10 mouse cellular contexts compared by ENCODE assay signal in genomic region chr9:56159456-56159855, GRCm38 (mm10). TPM values are rescaled to one million over a fixed set of nuclear protein-coding genes. Genes with fewer than 3 reads are reported as not detected.
A peak's percentile ranks its signal among the peaks of the same experiment; 100 is the strongest.
DNase-seq lines count a peak whose midpoint lies in the region; ATAC-seq and TF ChIP-seq lines count a peak whose summit lies in the region.
"Had no signal": no experiment of that assay in that cellular context is flagged by ENCODE, and none has a peak within 500 bp of the region (broad histone marks: within the 10 kb centered on the region; RNA-seq: fewer than 3 reads in every experiment).

No protein-coding gene starts in this region.

- no peaks in the 10 kb centered on the region for H3K36me3 ChIP-seq in kidney, embryonic 16.5 days (ENCODE audit: insufficient read depth, low read length)
- H3K36me3 ChIP-seq in embryonic facial prominence, embryonic 15.5 days, result no peaks in the 10 kb centered on the region
- H3K36me3 ChIP-seq in intestine, postnatal 0 days (ENCODE audit: control insufficient read depth, insufficient read depth), result no peaks in the 10 kb centered on the region
- H3K36me3 ChIP-seq in neural tube, embryonic 13.5 days, result no peaks in the 10 kb centered on the region

- peaks cover 30% of the 10 kb centered on the region for H3K4me1 ChIP-seq in kidney, embryonic 16.5 days (ENCODE audit: insufficient read depth, low read length)
- peaks cover 23% of the 10 kb centered on the region for H3K4me1 ChIP-seq in embryonic facial prominence, embryonic 15.5 days
- H3K4me1 ChIP-seq in intestine, postnatal 0 days (replicated peaks; ENCODE audit: control insufficient read depth, insufficient read depth, low read length), result 0 out of 2 replicates have a peak, but pooled peaks cover 10% of the 10 kb centered on the region
- peaks cover 49% of the 10 kb centered on the region for H3K4me1 ChIP-seq in neural tube, embryonic 13.5 days (replicated peaks)

- no peaks in the 10 kb centered on the region for H3K9me3 ChIP-seq in kidney, embryonic 16.5 days (ENCODE audit: low read length)
- no peaks in the 10 kb centered on the region for H3K9me3 ChIP-seq in embryonic facial prominence, embryonic 15.5 days (replicated peaks)
- no peaks in the 10 kb centered on the region for H3K9me3 ChIP-seq in intestine, postnatal 0 days (ENCODE audit: control insufficient read depth)
- H3K9me3 ChIP-seq in neural tube, embryonic 13.5 days, result no peaks in the 10 kb centered on the region

- TF ChIP-seq CTCF in intestine, postnatal 0 days (IDR thresholded peaks at IDR 0.05; ENCODE audit: low read depth), result no peak

- no peak overlapping the region for H3K27ac ChIP-seq in kidney, embryonic 16.5 days (ENCODE audit: low read length)
- no peak overlapping the region for H3K27ac ChIP-seq in embryonic facial prominence, embryonic 15.5 days (replicated peaks)
- no peak overlapping the region for H3K27ac ChIP-seq in intestine, postnatal 0 days (ENCODE audit: low read depth, low read length)
- no peak overlapping the region; the same call in 1 of the 2 replicates for H3K27ac ChIP-seq in neural tube, embryonic 13.5 days (replicated peaks)

- H3K4me3 ChIP-seq in kidney, embryonic 16.5 days (ENCODE audit: low read length), result peak overlapping the region; percentile 91
- peak overlapping the region; percentile 99 for H3K4me3 ChIP-seq in embryonic facial prominence, embryonic 15.5 days (replicated peaks)
- peak overlapping the region; percentile 95 for H3K4me3 ChIP-seq in intestine, postnatal 0 days (ENCODE audit: low read depth, low read length)
- peak overlapping the region; percentile 98 for H3K4me3 ChIP-seq in neural tube, embryonic 13.5 days

- DNase-seq in kidney, postnatal 4 days, result no peak
- no peak for DNase-seq in ovary, adult 18-20 months (ENCODE audit: low spot score)
- no peak for DNase-seq in adrenal gland, adult 18-20 months (ENCODE audit: low spot score in 2 of 2)
- DNase-seq: cerebellum, adult 9-10 months; kidney, postnatal 10 days had no signal

- H3K9ac ChIP-seq in kidney, embryonic 16.5 days (replicated peaks; ENCODE audit: low read length), result peak overlapping the region; percentile 97; the same call in 1 of the 2 replicates
- H3K9ac ChIP-seq in embryonic facial prominence, embryonic 15.5 days, result no peak overlapping the region
- no peak overlapping the region for H3K9ac ChIP-seq in intestine, postnatal 0 days (ENCODE audit: low read depth, low read length)
- peak overlapping the region; percentile 98 for H3K9ac ChIP-seq in neural tube, embryonic 13.5 days

- 9% methylated on average over 2 of the region's 2 CpGs for WGBS in kidney, embryonic 16.5 days
- WGBS in embryonic facial prominence, embryonic 15.5 days, result 0% methylated on average over 2 of the region's 2 CpGs
- 12% methylated on average over 2 of the region's 2 CpGs for WGBS in intestine, postnatal 0 days
- WGBS in neural tube, embryonic 13.5 days, result 3% methylated on average over 2 of the region's 2 CpGs

- H3K27me3 ChIP-seq in kidney, embryonic 16.5 days (ENCODE audit: insufficient read depth, low read length), result no peaks in the 10 kb centered on the region
- no peaks in the 10 kb centered on the region for H3K27me3 ChIP-seq in embryonic facial prominence, embryonic 15.5 days
- no peaks in the 10 kb centered on the region for H3K27me3 ChIP-seq in intestine, postnatal 0 days (replicated peaks; ENCODE audit: control insufficient read depth, insufficient read depth, low read length)
- no peaks in the 10 kb centered on the region for H3K27me3 ChIP-seq in neural tube, embryonic 13.5 days

- H3K4me2 ChIP-seq in kidney, embryonic 16.5 days (replicated peaks; ENCODE audit: low read depth, low read length), result peak overlapping the region; percentile 73
- peak overlapping the region; percentile 58 for H3K4me2 ChIP-seq in embryonic facial prominence, embryonic 15.5 days (replicated peaks)
- peak overlapping the region; percentile 82 for H3K4me2 ChIP-seq in intestine, postnatal 0 days (replicated peaks; ENCODE audit: low read depth)
- H3K4me2 ChIP-seq in neural tube, embryonic 13.5 days, result peak overlapping the region; percentile 78

- no peak for ATAC-seq in kidney, embryonic 16.5 days (ENCODE audit: low FRiP score, low TSS enrichment)
- ATAC-seq in embryonic facial prominence, embryonic 15.5 days (ENCODE audit: insufficient number of reproducible peaks, low FRiP score, low TSS enrichment, low read depth), result no peak
- no peak for ATAC-seq in intestine, postnatal 0 days
- ATAC-seq in neural tube, embryonic 13.5 days (ENCODE audit: low read depth), result no peak
- ATAC-seq in granulocyte monocyte progenitor cell, adult 5-6 weeks (replicated peaks; ENCODE audit: poor library complexity, severe bottlenecking), result no peak

RNA-seq across cellular contexts. Expression of gene Tspan3, which starts 5.8 kb away (rescaled TPM):
- polyA plus RNA-seq in kidney, embryonic 16.5 days (2015; fragmentation: Nextera tagmentation; extraction: Ambion mirVana), result 537 and 577 TPM in 2 replicates
- 495 and 497 TPM in 2 replicates for polyA plus RNA-seq in embryonic facial prominence, embryonic 15.5 days (2015; fragmentation: Nextera tagmentation; extraction: Ambion mirVana)
- 213 and 230 TPM in 2 replicates for polyA plus RNA-seq in intestine, postnatal 0 days (2015; fragmentation: Nextera tagmentation; extraction: Ambion mirVana)
- 602 and 606 TPM in 2 replicates for polyA plus RNA-seq in neural tube, embryonic 13.5 days (2015; fragmentation: Nextera tagmentation; extraction: Ambion mirVana)
- 58.3 and 66.0 TPM in 2 replicates for total RNA-seq in granulocyte monocyte progenitor cell, adult 5-6 weeks (2014; fragmentation: Nextera tagmentation)
- 28.0 and 50.9 TPM in 2 replicates for total RNA-seq in granulocyte monocyte progenitor cell, adult 5-6 weeks (2017)
- total RNA-seq in adrenal gland, adult 18-20 months (2021), result 100 to 1,000 TPM; 112 to 141 TPM

Comparison
In these comparisons a context has a peak if more than half of its experiments do, and no peak if none do; other contexts are left out.
1. H3K9ac ChIP-seq: peak in kidney, embryonic 16.5 days (single experiment) and neural tube, embryonic 13.5 days (single experiment); none in embryonic facial prominence, embryonic 15.5 days (single experiment) and intestine, postnatal 0 days (single experiment).
2. Peak in every context shown above with its lines, with median percentiles within 50 percentile points of each other: H3K4me2 ChIP-seq and H3K4me3 ChIP-seq.